Mouse (Mus musculus): Measurements from ENCODE around the gene Ube2o.
"Not testable (repeated sequence)": the region's sequence is repeated elsewhere in the genome, so short reads cannot be mapped to it uniquely, and the experiment has no call there.

Gene Ube2o

GRCm38 (mm10) chr11:116513531-116514038, 67.7 kb downstream of the Ube2o start:
- no peak for DNase-seq (ENCODE audit: extremely low spot score)

DNA sequence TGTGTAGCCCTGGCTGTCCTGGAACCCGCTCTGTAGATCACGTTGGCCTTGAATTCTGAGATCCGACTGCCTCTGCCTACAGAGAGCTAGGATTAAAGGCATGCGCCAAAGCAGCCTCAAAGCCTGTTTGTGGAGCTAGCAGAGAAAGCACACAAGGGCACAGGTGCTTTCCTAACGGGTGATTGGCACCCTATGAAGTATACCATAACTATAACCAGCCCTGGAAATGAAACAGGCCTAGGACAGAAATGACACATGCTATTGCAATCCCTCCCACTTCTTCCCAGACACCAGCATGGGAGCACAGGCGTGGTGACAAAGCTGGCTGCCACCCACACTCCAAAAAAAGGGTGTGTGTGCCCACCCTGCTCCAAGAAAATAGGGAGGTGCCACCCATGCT, 68.3 kb downstream of the Ube2o start:
- no peak for DNase-seq (ENCODE audit: extremely low spot score)

DNA sequence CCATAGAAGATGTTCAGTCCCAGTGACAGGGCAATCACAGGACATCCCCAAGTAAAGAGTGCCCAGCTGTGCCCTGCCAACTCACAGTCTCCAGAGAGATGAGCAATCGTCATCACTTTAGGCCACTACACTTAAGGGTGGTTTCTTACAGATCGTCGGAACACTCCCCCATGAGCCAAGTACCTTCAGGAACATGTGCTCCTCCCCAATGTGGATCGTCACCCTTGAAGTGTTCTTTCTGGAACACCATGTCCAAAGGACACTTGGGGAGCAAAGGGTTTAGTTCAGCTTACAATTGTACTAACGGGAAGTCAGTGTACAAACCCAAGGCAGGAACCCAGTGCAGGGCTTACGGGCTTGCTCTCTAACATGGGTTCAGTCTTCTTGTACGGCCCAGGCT, 69.1 kb downstream of the Ube2o start:
- DNase-seq (ENCODE audit: extremely low spot score) = no peak

GRCm38 (mm10) chr11:116511301-116511868, 69.9 kb downstream of the Ube2o start:
- DNase-seq (ENCODE audit: extremely low spot score) = no peak

DNA sequence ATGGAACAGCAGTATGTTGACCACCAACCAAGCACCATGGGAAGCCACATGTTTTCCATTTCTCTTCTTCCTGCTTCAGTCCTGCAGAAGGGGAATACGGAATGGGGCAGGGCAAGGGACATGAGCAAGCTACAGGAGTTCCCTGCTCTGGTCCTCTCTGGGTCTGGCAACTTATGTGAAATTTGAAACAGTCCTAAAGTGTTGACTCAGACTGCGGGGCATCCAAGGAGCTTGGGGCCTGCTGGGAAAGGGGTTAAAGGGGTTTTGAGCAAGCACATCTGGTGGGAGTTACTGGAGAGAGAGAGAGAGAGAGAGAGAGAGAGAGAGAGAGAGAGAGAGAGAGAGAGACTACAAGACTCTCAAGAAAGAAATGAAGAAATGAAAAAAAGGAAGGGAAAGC, 72.6 kb downstream of the Ube2o start:
- DNase-seq (ENCODE audit: extremely low spot score) = no peak

GRCm38 (mm10) chr11:116506151-116506875, 74.9 kb downstream of the Ube2o start:
- DNase-seq (ENCODE audit: extremely low spot score) = no peak

DNA sequence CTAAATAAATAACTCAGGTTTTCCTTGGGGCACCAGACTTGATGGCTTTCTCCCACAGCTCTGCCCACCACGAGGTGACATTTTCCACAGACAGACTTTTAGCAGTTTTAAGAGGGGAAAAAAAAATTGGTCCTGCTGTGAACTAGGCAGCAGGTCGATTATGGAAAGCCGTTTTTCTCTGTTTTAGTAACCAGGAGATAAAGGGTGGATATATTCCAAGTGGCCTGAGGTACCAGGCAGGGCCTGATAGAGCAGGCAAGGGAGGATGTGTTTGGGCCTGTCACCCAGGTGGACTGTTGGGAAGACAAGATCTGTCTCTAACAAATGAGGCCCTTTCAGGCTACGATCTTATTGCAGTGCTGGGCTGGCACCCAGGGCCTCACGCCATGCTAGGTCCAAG, 75.7 kb downstream of the Ube2o start:
- DNase-seq (ENCODE audit: extremely low spot score) = no peak

DNA sequence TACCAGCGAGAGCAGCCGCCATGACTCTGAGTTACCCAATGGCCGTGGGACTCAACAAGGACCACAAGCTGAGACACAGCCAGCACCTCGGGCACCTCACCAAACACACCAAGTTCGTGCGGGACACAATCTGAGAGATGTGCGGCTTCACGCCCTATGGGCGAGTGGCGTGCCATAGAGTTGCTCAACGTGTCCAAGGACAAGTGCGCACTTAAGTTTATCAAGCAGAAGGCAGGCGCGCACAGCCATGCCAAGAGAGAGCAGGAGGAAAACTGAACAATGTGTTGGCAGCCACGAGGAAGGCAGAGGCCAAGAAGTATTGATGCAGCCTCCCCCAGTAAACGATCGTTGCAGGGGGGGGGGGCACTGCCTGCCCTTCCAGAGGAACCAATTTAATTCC, 76.7 kb downstream of the Ube2o start:
- DNase-seq (ENCODE audit: extremely low spot score) = no peak

DNA sequence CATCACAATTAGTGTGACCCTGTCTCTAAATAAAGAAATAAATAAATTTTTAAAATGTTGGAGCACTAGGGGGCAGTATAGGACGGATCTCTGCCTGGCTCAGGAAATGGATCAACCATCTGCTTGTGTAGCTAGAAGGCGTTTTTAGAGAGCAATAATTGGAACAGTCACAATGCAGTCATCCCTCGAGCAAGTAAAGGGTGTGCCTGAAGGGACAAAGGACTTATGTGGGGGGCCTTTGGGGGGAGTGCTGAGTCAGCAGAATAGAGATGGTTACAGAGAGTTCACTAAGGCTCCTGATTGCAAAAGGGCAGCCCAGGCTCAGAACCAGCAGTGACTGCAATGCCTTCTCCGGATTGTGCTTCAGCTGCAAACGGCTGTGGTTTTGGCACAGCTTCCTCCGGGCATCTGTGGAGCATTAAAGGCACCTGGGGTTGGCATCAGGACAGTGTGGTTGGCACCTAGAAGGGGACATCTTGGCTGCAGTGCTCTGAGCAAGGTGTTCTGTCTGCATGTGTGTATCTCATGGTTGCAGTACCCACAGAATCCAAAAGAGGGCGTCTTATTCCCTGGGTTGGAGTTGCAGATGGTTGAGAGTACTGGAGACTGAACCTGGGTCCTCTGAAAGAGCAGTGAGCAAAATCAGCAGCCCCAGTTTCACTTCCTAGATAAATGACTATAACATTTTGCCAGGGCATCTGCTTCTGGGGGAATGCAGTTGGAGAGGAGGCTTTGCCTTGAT, 80.1 kb downstream of the Ube2o start:
- peak; percentile 58 for DNase-seq (ENCODE audit: extremely low spot score)

DNA sequence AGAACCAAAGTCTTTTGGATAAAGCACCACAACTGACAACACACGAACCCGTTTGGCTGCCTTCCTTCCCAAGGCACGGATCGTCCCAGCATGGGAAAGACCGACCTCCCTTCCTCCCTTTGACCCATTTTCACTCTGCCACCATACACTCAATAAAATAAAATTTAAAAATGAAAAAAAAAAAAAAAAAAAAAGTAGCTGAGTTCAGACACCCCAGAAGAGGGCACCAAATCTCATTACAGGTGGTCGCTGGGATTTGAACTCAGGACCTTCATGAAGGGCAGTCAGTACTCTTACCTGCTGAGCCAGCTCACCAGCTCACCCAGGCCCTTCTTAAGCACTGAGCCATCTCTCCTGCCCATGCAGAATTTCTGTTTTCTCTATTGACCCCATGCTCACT, 82.2 kb downstream of the Ube2o start:
- no peak for DNase-seq (ENCODE audit: extremely low spot score)

DNA sequence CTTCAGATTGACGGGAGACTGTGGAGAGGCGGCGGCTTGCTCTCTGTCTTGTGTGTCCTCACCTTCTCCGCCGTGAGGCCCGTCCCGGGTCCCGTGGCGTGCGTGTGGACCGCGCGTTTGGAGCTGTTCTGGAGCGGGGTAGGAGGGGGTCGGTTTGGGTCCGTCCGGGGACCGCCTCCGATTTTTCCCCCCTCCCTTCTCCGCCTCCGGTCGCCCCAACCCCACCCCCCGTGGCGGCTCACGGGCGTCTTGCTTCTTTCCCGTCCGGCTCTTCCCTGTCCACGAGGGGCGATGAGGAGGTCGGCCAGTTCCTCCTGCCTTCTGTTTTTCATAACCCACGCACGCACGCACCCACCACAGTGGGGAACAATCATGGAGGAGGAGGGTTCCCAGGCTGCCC, 82.7 kb downstream of the Ube2o start:
- DNase-seq (ENCODE audit: extremely low spot score) = no peak

- no peak for DNase-seq (ENCODE audit: extremely low spot score)
Measured at GRCm38 (mm10) chr11:116497313-116497712, 83.9 kb downstream of the Ube2o start.

- DNase-seq (ENCODE audit: extremely low spot score) = no peak
Measured at GRCm38 (mm10) chr11:116494474-116495174, 86.6 kb downstream of the Ube2o start.

DNA sequence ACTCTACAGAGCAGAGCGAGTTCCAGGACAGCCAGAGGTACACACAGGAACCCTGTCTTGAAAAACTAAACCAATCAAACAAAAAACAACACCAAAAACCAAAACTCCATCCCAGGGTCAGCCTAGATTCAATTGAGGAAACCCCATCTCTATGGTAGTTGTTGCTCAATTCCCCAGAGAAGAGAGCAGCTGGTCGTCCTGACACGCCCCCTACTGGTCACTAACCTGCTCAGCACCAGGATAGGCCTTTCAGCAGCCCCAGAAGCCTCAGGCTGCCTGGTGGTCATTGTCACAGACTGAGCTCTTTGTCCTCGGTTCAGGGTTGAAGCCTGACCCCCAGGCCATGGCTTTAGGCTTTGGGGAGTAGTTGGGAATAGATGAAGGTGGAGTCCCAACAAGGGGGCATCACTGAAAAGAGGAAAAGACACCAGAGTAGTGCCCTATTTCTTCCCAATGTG, 87.4 kb downstream of the Ube2o start, which contains the start of gene Prpsap1:
Gene Prpsap1 (minus strand): TSS at position 408 of the 458 bp plus-strand sequence.
- DNase-seq (ENCODE audit: extremely low spot score) = peak; percentile 67

GRCm38 (mm10) chr11:116493191-116493590, 88.1 kb downstream of the Ube2o start:
- no peak for DNase-seq (ENCODE audit: extremely low spot score)

- DNase-seq (ENCODE audit: extremely low spot score) = not testable (repeated sequence)
Measured at GRCm38 (mm10) chr11:116492507-116492906, 88.7 kb downstream of the Ube2o start.

- no peak for DNase-seq (ENCODE audit: extremely low spot score)
Measured at GRCm38 (mm10) chr11:116491338-116491737, 89.9 kb downstream of the Ube2o start.

DNA sequence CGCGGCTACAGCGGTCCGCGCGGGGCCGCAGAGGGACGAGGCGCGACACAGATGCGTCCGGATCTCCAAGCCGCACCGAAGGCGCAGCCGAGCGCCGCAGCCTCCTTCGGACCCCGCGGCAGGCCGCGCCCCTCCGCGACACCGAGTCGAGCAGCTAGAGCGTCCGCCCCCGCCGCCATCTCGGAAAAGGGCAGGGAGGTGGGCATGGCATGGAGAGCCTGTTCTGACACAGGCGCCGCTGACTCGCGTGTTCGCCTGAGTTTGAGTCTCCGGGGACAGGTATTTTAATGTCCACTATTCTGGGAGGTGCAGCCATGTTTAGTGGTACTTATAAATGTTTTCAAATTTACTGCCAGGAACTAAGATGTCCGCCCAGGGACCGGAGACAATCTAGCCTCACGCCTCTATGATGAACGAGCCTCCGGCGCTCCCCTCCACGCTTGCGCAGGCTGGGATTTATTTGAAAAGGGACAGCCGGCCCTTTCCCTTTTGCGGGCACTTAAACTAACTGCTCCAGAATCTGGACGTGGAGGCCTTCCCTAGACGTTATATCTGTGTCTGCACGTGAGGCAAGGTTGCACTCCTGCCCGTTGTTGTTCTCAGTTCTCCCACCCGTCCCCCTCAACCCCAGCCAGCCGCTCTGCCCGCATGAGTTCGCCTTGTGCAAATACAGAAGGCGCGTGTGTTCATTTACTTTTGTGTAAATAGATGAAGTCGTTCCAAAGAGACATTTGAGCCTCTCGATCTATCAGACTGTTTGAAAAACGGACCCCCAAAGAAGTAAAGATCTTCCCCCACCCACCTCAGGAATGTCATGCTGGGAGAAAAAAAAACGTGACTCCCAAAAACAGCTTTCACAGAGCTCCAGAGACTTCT, 90.8 kb downstream of the Ube2o start:
- peak; percentile 95 for DNase-seq (ENCODE audit: extremely low spot score)

DNA sequence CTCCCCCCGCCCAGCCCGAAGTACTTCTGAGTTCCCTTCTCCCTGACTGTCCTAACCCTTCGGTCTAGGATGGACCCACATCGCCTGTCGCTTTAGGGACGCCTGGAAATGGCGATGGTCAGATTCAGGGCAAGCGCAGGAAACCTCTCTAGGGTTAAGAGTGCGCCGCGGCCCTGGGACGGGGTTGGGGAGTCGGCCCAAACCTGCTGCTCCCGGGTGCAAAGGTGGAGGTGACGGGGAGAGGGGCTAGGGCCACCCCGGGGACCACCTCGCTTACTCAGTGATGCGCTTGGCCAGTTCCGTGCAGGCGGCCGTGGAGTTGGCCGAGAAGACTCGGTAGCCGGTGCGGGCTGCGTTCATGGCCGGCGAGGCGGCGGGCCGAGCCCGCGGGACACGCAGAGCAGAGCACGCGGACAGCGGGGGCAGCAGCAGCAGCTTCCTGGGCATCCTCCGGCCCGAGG, 91.4 kb downstream of the Ube2o start:
- DNase-seq (ENCODE audit: extremely low spot score) = peak; percentile 78

DNA sequence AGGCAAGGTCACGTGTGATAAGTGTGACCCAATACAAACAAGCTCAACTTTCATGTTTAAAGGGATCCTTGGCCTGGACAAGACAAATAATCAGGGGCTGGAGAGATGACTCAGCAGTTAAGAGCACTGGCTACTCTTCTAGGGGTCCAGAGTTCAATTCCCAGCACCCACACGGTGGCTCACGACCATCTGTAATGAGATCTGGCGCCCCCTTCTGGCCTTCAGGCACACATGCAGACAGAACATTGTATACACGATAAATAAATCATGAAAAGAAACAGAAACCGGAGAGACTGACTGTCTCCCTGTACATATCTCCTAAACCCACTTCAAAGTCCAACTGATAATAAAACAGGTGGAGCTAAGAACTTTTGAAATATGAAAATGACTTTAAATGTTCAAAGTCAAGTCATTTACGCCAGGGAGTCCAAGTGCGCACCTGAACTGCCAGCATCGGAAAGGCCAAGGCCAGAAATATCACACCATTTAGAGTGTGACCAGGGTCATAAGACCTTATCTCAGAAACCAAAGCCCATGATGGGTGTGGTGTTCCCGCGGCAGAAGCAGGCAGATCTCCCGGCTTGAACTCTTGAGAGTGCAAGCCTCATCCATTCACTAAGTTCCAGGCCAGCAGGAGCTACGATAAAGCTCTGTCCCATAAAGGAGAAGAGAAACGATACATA, 92.4 kb downstream of the Ube2o start:
- no peak for DNase-seq (ENCODE audit: extremely low spot score)
